Mouse (Mus musculus): ENCODE data around the gene Rrp1b. TPM values are rescaled to one million over a fixed set of nuclear protein-coding genes. Genes with fewer than 3 reads are reported as not detected.

Rrp1b gene
- polyA plus RNA-seq (2014; fragmentation: Illumina TruSeq; extraction: RNeasy Lipid Tissue Mini Kit (QIAGEN cat#74804); ENCODE audit: low read depth, low replicate concordance), result 8.7 TPM

GRCm38 (mm10) chr17:32035609-32036508 is at the start of gene Rrp1b, which contains the start of gene Hsf2bp:
Gene Rrp1b (plus strand): TSS chr17:32036100.
Gene Hsf2bp (minus strand): TSS chr17:32036349.

Other genes with a start within 250 kb of the Rrp1b start
- 27.4 TPM for gene Sik1, start 180.3 kb upstream of the Rrp1b start, polyA plus RNA-seq (2014; fragmentation: Illumina TruSeq; extraction: RNeasy Lipid Tissue Mini Kit (QIAGEN cat#74804); ENCODE audit: low read depth, low replicate concordance)
- 1.4 TPM for gene Hsf2bp, start 249 bp downstream of the Rrp1b start, polyA plus RNA-seq (2014; fragmentation: Illumina TruSeq; extraction: RNeasy Lipid Tissue Mini Kit (QIAGEN cat#74804); ENCODE audit: low read depth, low replicate concordance)
- 16.3 TPM for gene Notch3, start 130.8 kb downstream of the Rrp1b start, polyA plus RNA-seq (2014; fragmentation: Illumina TruSeq; extraction: RNeasy Lipid Tissue Mini Kit (QIAGEN cat#74804); ENCODE audit: low read depth, low replicate concordance)
- 1.7 TPM for gene Ephx3, start 153.4 kb downstream of the Rrp1b start, polyA plus RNA-seq (2014; fragmentation: Illumina TruSeq; extraction: RNeasy Lipid Tissue Mini Kit (QIAGEN cat#74804); ENCODE audit: low read depth, low replicate concordance)
- gene Brd4, start 248.6 kb downstream of the Rrp1b start, polyA plus RNA-seq (2014; fragmentation: Illumina TruSeq; extraction: RNeasy Lipid Tissue Mini Kit (QIAGEN cat#74804); ENCODE audit: low read depth, low replicate concordance), result 37.7 TPM